Mouse (Mus musculus): Measurements from ENCODE around the gene Dnajc19. TPM values are rescaled to one million over a fixed set of nuclear protein-coding genes. Genes with fewer than 3 reads are reported as not detected.
A peak's percentile ranks its signal among the peaks of the same experiment; 100 is the strongest.

Dnajc19 gene
- polyA plus RNA-seq, 1 experiment from 2014 or later = 160 TPM

DNA sequence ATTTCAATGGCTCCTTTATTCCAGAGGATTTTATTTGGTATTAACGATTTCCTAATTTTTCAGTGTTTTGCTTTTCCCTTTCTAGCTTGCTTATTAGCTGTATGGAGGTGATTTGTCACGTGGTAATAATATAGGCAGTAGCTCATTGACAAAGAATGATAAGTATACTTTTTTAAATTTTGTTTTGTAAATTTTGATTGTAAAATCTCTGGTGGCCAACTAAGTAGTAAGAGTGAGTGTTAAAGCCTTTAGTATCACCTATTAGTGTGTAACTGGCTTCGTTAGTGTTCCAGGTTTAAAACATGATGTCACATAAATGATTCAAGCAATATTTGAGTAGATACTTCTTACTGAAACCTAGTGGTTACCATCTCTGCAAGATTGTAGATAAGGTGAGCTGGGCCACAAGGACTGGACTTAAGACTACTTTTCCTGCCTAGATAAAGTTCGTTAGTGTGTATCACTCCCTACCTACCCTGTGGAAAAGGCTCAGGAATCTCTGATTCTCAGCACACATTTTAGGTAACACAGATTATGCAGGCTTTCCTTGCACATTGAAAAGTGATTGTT lies 59.8 kb downstream of the Dnajc19 start:
- no peak for ATAC-seq (ENCODE audit: insufficient read depth, low FRiP score, low read depth)
- H3K4me3 ChIP-seq (replicated peaks) = peak overlapping the region; percentile 89
- H3K27ac ChIP-seq = no peak overlapping the region
- H3K27me3 ChIP-seq (replicated peaks) = no peaks in the 10 kb centered on the region
- peak overlapping the region; percentile 69 for H3K4me2 ChIP-seq
- H3K9ac ChIP-seq = no peak overlapping the region; the same call in 1 of the 2 replicates
- H3K9me3 ChIP-seq = no peaks in the 10 kb centered on the region
- WGBS = 58% methylated on average over 4 of the region's 4 CpGs
- no peaks in the 10 kb centered on the region for H3K36me3 ChIP-seq
- no peaks in the 10 kb centered on the region for H3K4me1 ChIP-seq

DNA sequence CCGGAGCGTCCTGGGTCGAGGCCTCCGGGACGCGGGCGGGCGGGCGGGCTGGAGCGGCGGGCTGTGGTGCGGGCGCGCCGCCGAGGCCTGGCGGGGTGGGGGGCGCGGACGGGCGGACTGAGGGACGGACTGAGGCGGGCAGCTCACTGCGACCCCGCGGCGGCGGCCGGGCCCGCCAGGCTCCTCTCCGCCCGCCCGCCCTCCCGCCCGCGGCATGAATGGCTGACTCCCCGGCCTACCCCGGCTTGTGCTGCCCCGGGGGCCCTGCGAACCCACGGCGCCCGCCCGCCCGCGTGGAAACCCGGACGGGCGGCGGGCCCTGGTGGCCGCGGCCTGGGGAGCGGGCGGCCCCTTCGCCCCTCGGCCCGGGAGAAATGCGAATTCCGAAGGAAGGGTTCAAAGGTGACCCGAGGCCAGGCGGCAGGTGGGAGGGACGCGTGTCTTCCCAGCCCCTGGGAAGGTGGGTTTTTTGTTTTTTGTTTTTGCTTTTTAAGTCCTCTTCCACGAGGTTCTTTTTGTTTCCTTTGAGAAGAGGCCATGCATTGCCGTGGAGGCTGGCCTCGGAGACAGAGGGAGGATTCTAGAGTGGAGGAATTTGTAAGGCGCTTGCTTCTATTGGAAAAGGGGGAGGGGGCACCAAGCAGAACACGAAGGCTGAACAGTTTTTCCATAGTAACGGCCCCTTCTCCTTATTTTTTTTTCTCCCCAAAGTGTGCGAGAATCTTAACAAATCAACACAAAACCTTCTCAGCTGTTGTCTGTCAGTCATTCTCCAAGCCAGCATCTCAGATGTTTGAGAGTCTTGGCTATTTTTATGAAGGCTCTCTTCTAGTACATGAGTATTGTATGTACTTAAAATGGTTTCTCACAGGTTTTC lies 60.5 kb downstream of the Dnajc19 start:
- ATAC-seq (ENCODE audit: insufficient read depth, low FRiP score, low read depth) = peak; percentile 2
- Histone ChIP-seq H3K9ac (peak overlapping the region; percentile 98), H3K4me2 (peak overlapping the region; percentile 69), H3K4me3 (replicated peaks) (peak overlapping the region; percentile 89), H3K4me1 (no peaks in the 10 kb centered on the region), H3K9me3 (no peaks in the 10 kb centered on the region), H3K27ac (peak overlapping the region; percentile 91), H3K36me3 (no peaks in the 10 kb centered on the region), H3K27me3 (replicated peaks) (no peaks in the 10 kb centered on the region)
- WGBS = under 1% methylated on average over 34 of the region's 70 CpGs

DNA sequence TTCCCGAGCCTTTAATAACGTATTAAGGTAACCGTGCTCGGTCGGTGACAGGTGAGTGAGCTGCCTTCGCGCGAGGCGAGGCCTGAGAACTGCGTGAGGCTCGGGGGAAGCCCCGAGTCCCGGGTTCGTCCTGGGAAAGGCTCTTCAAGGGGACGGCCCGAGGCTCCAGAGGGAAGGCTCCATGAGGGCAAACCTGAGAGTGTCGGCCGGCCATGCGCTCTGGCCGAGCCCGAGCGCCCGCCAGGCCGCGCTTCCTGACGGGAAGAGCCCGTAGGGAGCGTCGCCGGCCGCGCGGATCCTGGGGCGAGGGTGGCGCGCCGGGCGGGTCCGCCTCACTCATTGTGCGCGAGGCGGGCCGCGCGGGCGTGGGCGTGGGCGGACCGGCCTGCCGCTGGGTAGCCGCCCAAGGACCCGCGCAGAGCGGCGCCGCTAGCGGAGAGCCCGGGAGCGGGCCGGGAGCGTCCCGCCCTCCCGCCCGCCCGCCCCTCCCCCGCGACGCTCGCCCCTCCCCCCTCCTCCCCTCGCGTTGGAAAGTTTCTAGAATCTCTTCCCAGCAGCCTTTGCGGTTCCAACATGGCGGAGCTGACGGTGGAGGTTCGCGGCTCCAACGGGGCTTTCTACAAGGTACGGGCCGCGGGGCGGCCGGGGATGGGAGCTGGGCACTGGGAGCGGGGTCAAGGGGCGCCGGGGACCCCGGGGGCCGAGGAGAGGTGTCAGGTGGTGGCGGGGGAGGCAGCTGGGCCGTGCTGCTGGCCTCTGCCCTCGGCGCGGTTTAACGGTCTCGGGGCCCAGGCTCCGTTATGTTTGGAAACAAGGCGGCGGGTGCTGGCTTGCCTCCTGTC lies 61.4 kb downstream of the Dnajc19 start, which contains the start of gene Fxr1:
Fxr1 (plus strand) TSS at position 404 of the 842 bp plus-strand sequence.
- peak within 1 kb of the TSS; percentile 89 for H3K4me3 ChIP-seq (replicated peaks)
- peak within 1 kb of the TSS; percentile 86 for H3K4me2 ChIP-seq
- H3K27me3 ChIP-seq (replicated peaks) = no peaks in the 10 kb centered on the region
- H3K27ac ChIP-seq = peak within 1 kb of the TSS; percentile 91
- peak; percentile 99 for ATAC-seq (ENCODE audit: insufficient read depth, low FRiP score, low read depth)
- H3K4me1 ChIP-seq = no peaks in the 10 kb centered on the region
- H3K9ac ChIP-seq = peak within 1 kb of the TSS; percentile 98
- under 1% methylated on average over 74 of the region's 97 CpGs for WGBS
- no peaks in the 10 kb centered on the region for H3K9me3 ChIP-seq
- no peaks in the 10 kb centered on the region for H3K36me3 ChIP-seq

- no peaks in the 10 kb centered on the region for H3K36me3 ChIP-seq
- H3K27me3 ChIP-seq (replicated peaks) = no peaks in the 10 kb centered on the region
- WGBS = 53% methylated on average over 6 of the region's 6 CpGs
- no peak overlapping the region for H3K9ac ChIP-seq
- H3K4me3 ChIP-seq (replicated peaks) = no peak overlapping the region
- H3K4me2 ChIP-seq = no peak overlapping the region
- no peaks in the 10 kb centered on the region for H3K9me3 ChIP-seq
- H3K4me1 ChIP-seq = no peaks in the 10 kb centered on the region
- no peak overlapping the region for H3K27ac ChIP-seq
- no peak; the same call in 1 of the 2 replicates for ATAC-seq (ENCODE audit: insufficient read depth, low FRiP score, low read depth)
Observed at GRCm38 (mm10) chr3:34008191-34008590, 72.9 kb downstream of the Dnajc19 start.

GRCm38 (mm10) chr3:34007611-34008010 lies 73.5 kb downstream of the Dnajc19 start:
- Histone ChIP-seq H3K27ac (no peak overlapping the region), H3K36me3 (no peaks in the 10 kb centered on the region), H3K27me3 (replicated peaks) (no peaks in the 10 kb centered on the region), H3K4me1 (no peaks in the 10 kb centered on the region), H3K4me3 (replicated peaks) (no peak overlapping the region), H3K9me3 (no peaks in the 10 kb centered on the region), H3K9ac (no peak overlapping the region), H3K4me2 (no peak overlapping the region)
- ATAC-seq (ENCODE audit: insufficient read depth, low FRiP score, low read depth) = no peak
- 53% methylated on average over 4 of the region's 4 CpGs for WGBS

DNA sequence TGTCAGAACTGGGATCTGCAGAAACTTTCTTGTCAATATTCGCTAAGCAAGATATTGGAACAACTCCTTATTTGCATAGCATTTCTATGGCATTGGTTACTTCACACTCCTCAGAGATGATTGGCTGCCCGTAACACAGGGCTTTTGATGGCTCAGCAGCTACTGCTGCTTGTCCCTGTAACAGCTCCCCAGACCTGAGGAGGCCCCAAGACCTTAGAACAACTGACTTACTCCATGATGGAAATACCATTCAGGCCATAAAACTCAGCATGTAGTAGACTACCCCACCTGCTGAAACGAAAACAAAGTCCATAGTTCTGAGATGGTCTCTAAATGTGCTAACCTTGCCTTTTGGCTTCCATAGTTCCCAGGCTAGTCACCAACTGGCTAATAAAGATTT lies 74.3 kb downstream of the Dnajc19 start:
- no peaks in the 10 kb centered on the region for H3K4me1 ChIP-seq
- H3K27ac ChIP-seq = no peak overlapping the region
- no peaks in the 10 kb centered on the region for H3K36me3 ChIP-seq
- H3K27me3 ChIP-seq (replicated peaks) = no peaks in the 10 kb centered on the region
- H3K4me2 ChIP-seq = no peak overlapping the region
- H3K9me3 ChIP-seq = no peaks in the 10 kb centered on the region
- 67% methylated on average over 3 of the region's 3 CpGs for WGBS
- H3K4me3 ChIP-seq (replicated peaks) = no peak overlapping the region
- no peak overlapping the region for H3K9ac ChIP-seq
- ATAC-seq (ENCODE audit: insufficient read depth, low FRiP score, low read depth) = peak; percentile 22; the same call in 1 of the 2 replicates

- Histone ChIP-seq H3K36me3 (no peaks in the 10 kb centered on the region), H3K4me2 (no peak overlapping the region), H3K4me3 (replicated peaks) (no peak overlapping the region), H3K27me3 (replicated peaks) (no peaks in the 10 kb centered on the region), H3K27ac (no peak overlapping the region), H3K9ac (no peak overlapping the region), H3K4me1 (no peaks in the 10 kb centered on the region), H3K9me3 (no peaks in the 10 kb centered on the region)
- WGBS = 47% methylated on average over 2 of the region's 2 CpGs
- no peak for ATAC-seq (ENCODE audit: insufficient read depth, low FRiP score, low read depth)
Observed at GRCm38 (mm10) chr3:34006301-34006700, 74.8 kb downstream of the Dnajc19 start.

Other genes with a start within 250 kb of the Dnajc19 start
- gene Ccdc39, start 237.0 kb downstream of the Dnajc19 start, polyA plus RNA-seq (2015; fragmentation: Nextera tagmentation; extraction: Ambion mirVana) = 2.5 and 2.7 TPM in 2 replicates
- gene Fxr1, start 61.4 kb downstream of the Dnajc19 start, polyA plus RNA-seq (2015; fragmentation: Nextera tagmentation; extraction: Ambion mirVana) = 46.8 and 49.2 TPM in 2 replicates